Comparison of ENCODE assay signal across 8 mouse cellular contexts in genomic region chr3:119498711-119499110, GRCm38 (mm10).
DNase-seq lines count a peak whose midpoint lies in the region; ATAC-seq lines count a peak whose summit lies in the region.

No protein-coding gene starts in this region.

- no peak overlapping the region for H3K27ac ChIP-seq in kidney, embryonic 16.5 days (ENCODE audit: low read length)

- peaks cover 13% of the 10 kb centered on the region; the same call in 1 of the 2 replicates for H3K4me1 ChIP-seq in kidney, embryonic 16.5 days (ENCODE audit: insufficient read depth, low read length)

- H3K9ac ChIP-seq in kidney, embryonic 16.5 days (replicated peaks; ENCODE audit: low read length): 0 out of 2 replicates have a peak overlapping the region, but pooled peaks have one; percentile 38

- H3K9me3 ChIP-seq in kidney, embryonic 16.5 days (ENCODE audit: low read length): no peaks in the 10 kb centered on the region

- peak overlapping the region; percentile 16 for H3K4me3 ChIP-seq in kidney, embryonic 16.5 days (ENCODE audit: low read length)

- peak; percentile 90 for ATAC-seq in kidney, embryonic 16.5 days (ENCODE audit: low FRiP score, low TSS enrichment)

- 28% methylated on average over 20 of the region's 20 CpGs for WGBS in kidney, embryonic 16.5 days

- no peaks in the 10 kb centered on the region for H3K27me3 ChIP-seq in kidney, embryonic 16.5 days (ENCODE audit: insufficient read depth, low read length)

- H3K36me3 ChIP-seq in kidney, embryonic 16.5 days (ENCODE audit: insufficient read depth, low read length): no peaks in the 10 kb centered on the region

- DNase-seq in embryo, embryonic 11 days: peak; percentile 7
- no peak for DNase-seq in embryo, embryonic 10 days (ENCODE audit: low spot score)
- peak; percentile 43 for DNase-seq in cerebellum, adult 11-12 months
- DNase-seq in gonadal fat pad, adult 2 months (ENCODE audit: low read depth): peak; percentile 2
- DNase-seq in lung, adult 18-20 months: peak; percentile 3 to 13
- peak; percentile 50 for DNase-seq in retina, postnatal 7 days (ENCODE audit: low read depth, low spot score)
- no peak for DNase-seq in thymus, postnatal 25 days

- H3K4me2 ChIP-seq in kidney, embryonic 16.5 days (replicated peaks; ENCODE audit: low read depth, low read length): peak overlapping the region; percentile 43

Comparison
In these comparisons a context has a peak if more than half of its experiments do, and no peak if none do; other contexts are left out.
1. DNase-seq: peak in embryo, embryonic 11 days (single experiment), cerebellum, adult 11-12 months (single experiment), gonadal fat pad, adult 2 months (single experiment), lung, adult 18-20 months (2 of 2) and retina, postnatal 7 days (single experiment); none in embryo, embryonic 10 days (single experiment) and thymus, postnatal 25 days (single experiment).